Mouse (Mus musculus): Measurements from ENCODE around the gene Pde4c. TPM values are rescaled to one million over a fixed set of nuclear protein-coding genes. Genes with fewer than 3 reads are reported as not detected.

The Pde4c gene
- polyA plus RNA-seq, 1 experiment from 2014 or later = 0.19 TPM

Small RNA genes lying within 50 kb of the gene (microRNA-seq; reads per million reads assigned to microRNA genes)
- not detected for gene Mir7240

Other genes with a start within 250 kb of the Pde4c start
- 20.4 and 22.5 TPM in 2 replicates for gene Klhl26, start 246.8 kb upstream of the Pde4c start, polyA plus RNA-seq (2016; fragmentation: Nextera tagmentation; extraction: Ambion mirVana)
- 37.9 and 38.3 TPM in 2 replicates for gene Tmem59l, start 236.4 kb upstream of the Pde4c start, polyA plus RNA-seq (2016; fragmentation: Nextera tagmentation; extraction: Ambion mirVana)
- gene Crlf1, start 230.6 kb upstream of the Pde4c start, polyA plus RNA-seq (2016; fragmentation: Nextera tagmentation; extraction: Ambion mirVana) = 1.9 and 4.5 TPM in 2 replicates
- 123 and 135 TPM in 2 replicates for gene Rex1bd, start 217.0 kb upstream of the Pde4c start, polyA plus RNA-seq (2016; fragmentation: Nextera tagmentation; extraction: Ambion mirVana)
- gene Uba52, start 212.9 kb upstream of the Pde4c start, polyA plus RNA-seq (2016; fragmentation: Nextera tagmentation; extraction: Ambion mirVana) = 766 and 781 TPM in 2 replicates
- gene Fkbp8, start 196.0 kb upstream of the Pde4c start, polyA plus RNA-seq (2016; fragmentation: Nextera tagmentation; extraction: Ambion mirVana) = 349 and 353 TPM in 2 replicates
- 45.5 and 50.3 TPM in 2 replicates for gene Kxd1, start 195.8 kb upstream of the Pde4c start, polyA plus RNA-seq (2016; fragmentation: Nextera tagmentation; extraction: Ambion mirVana)
- 17.8 and 19.5 TPM in 2 replicates for gene Ell, start 184.3 kb upstream of the Pde4c start, polyA plus RNA-seq (2016; fragmentation: Nextera tagmentation; extraction: Ambion mirVana)
- gene Isyna1, start 129.3 kb upstream of the Pde4c start, polyA plus RNA-seq (2016; fragmentation: Nextera tagmentation; extraction: Ambion mirVana) = 116 TPM in 2 replicates
- gene Ssbp4, start 114.8 kb upstream of the Pde4c start, polyA plus RNA-seq (2016; fragmentation: Nextera tagmentation; extraction: Ambion mirVana) = 139 and 144 TPM in 2 replicates
- 0.68 and 1.3 TPM in 2 replicates for gene Lrrc25, start 107.6 kb upstream of the Pde4c start, polyA plus RNA-seq (2016; fragmentation: Nextera tagmentation; extraction: Ambion mirVana)
- 0.14 TPM in 1 of 2 replicates, not detected in the other for gene Gdf15, start 91.3 kb upstream of the Pde4c start, polyA plus RNA-seq (2016; fragmentation: Nextera tagmentation; extraction: Ambion mirVana)
- gene Pgpep1, start 63.3 kb upstream of the Pde4c start, polyA plus RNA-seq (2016; fragmentation: Nextera tagmentation; extraction: Ambion mirVana) = 181 and 188 TPM in 2 replicates
- gene Lsm4, start 50.5 kb upstream of the Pde4c start, polyA plus RNA-seq (2016; fragmentation: Nextera tagmentation; extraction: Ambion mirVana) = 264 and 277 TPM in 2 replicates
- 248 and 267 TPM in 2 replicates for gene Jund, start 24.8 kb upstream of the Pde4c start, polyA plus RNA-seq (2016; fragmentation: Nextera tagmentation; extraction: Ambion mirVana)
- gene Iqcn, start 20.3 kb upstream of the Pde4c start, polyA plus RNA-seq (2016; fragmentation: Nextera tagmentation; extraction: Ambion mirVana) = 0.06 and 0.16 TPM in 2 replicates
- not detected in 2 replicates for gene Gm3336, start 5.2 kb upstream of the Pde4c start, polyA plus RNA-seq (2016; fragmentation: Nextera tagmentation; extraction: Ambion mirVana)
- gene Rab3a, start 31.0 kb downstream of the Pde4c start, polyA plus RNA-seq (2016; fragmentation: Nextera tagmentation; extraction: Ambion mirVana) = 184 and 199 TPM in 2 replicates
- gene Mpv17l2, start 37.2 kb downstream of the Pde4c start, polyA plus RNA-seq (2016; fragmentation: Nextera tagmentation; extraction: Ambion mirVana) = 45.0 and 51.2 TPM in 2 replicates
- 84.0 and 84.6 TPM in 2 replicates for gene Pik3r2, start 53.0 kb downstream of the Pde4c start, polyA plus RNA-seq (2016; fragmentation: Nextera tagmentation; extraction: Ambion mirVana)
- gene Mast3, start 81.3 kb downstream of the Pde4c start, polyA plus RNA-seq (2016; fragmentation: Nextera tagmentation; extraction: Ambion mirVana) = 15.9 and 17.4 TPM in 2 replicates
- gene Il12rb1, start 84.7 kb downstream of the Pde4c start, polyA plus RNA-seq (2016; fragmentation: Nextera tagmentation; extraction: Ambion mirVana) = not detected in 2 replicates
- gene Arrdc2, start 116.0 kb downstream of the Pde4c start, polyA plus RNA-seq (2016; fragmentation: Nextera tagmentation; extraction: Ambion mirVana) = 9.7 and 10.2 TPM in 2 replicates
- gene Kcnn1, start 139.5 kb downstream of the Pde4c start, polyA plus RNA-seq (2016; fragmentation: Nextera tagmentation; extraction: Ambion mirVana) = 24.8 and 26.4 TPM in 2 replicates
- gene Ccdc124, start 150.2 kb downstream of the Pde4c start, polyA plus RNA-seq (2016; fragmentation: Nextera tagmentation; extraction: Ambion mirVana) = 142 and 145 TPM in 2 replicates
- 0.91 and 1.5 TPM in 2 replicates for gene Slc5a5, start 169.0 kb downstream of the Pde4c start, polyA plus RNA-seq (2016; fragmentation: Nextera tagmentation; extraction: Ambion mirVana)
- gene Rpl18a, start 173.7 kb downstream of the Pde4c start, polyA plus RNA-seq (2016; fragmentation: Nextera tagmentation; extraction: Ambion mirVana) = 2,364 and 2,595 TPM in 2 replicates
- gene Map1s, start 182.2 kb downstream of the Pde4c start, polyA plus RNA-seq (2016; fragmentation: Nextera tagmentation; extraction: Ambion mirVana) = 59.3 and 62.6 TPM in 2 replicates